Mouse (Mus musculus) CD4-positive, CD25-positive, alpha-beta regulatory T cell, adult 2 months (primary cell): Measurements from ENCODE around the gene Plekhg2.
"Not testable (repeated sequence)": the region's sequence is repeated elsewhere in the genome, so short reads cannot be mapped to it uniquely, and the experiment has no call there.

ENCODE experiments used
- DNase-seq: peaks from one replicate; pipeline ENCODE4 v3.0.0-alpha.2; 2012; ENCODE audit warnings: low read depth, low spot score

Gene Plekhg2

DNA sequence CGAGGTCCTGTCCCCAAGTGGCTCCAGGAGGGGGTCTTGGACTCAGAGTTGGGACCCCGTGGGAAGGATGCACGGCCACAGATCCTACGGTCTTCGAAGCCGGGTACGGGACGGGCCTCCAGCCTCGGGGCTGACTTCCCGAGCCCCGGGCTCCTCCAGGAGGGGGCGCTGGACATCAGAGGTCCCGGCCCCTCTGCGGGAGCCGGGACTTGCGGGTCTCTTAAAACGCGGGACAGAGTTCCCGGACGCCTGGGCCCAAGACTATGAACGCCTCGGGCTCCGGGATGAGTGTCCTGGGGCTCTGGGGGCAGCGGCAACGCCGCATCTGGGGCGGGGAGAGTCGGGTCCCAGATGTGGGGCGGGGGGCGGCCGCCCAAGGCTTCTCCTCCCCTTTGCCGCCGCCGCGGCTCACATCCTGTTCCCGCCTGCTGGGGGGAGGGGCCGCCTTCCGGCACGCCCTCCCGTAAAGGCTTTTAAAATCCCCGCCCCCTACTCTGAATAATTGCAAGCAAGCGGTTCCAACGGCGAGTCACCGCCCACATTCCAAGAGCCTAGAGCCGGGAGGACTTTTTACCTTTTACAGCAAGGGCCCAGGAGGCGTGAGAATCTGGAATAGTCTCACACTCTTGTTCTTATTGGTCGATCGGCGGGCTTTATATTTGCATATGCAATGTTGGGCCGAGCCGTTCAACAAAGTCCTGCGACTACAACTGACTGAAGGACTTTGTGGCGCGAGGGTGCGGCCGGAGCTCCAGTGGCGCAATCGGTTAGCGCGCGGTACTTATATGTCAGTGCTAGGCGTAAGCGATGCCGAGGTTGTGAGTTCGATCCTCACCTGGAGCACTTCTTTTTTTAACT is at the start of gene Plekhg2:
TSS of gene Plekhg2 (minus strand) at position 349 of the 858 bp plus-strand sequence.
- peak; percentile 99 for DNase-seq

DNA sequence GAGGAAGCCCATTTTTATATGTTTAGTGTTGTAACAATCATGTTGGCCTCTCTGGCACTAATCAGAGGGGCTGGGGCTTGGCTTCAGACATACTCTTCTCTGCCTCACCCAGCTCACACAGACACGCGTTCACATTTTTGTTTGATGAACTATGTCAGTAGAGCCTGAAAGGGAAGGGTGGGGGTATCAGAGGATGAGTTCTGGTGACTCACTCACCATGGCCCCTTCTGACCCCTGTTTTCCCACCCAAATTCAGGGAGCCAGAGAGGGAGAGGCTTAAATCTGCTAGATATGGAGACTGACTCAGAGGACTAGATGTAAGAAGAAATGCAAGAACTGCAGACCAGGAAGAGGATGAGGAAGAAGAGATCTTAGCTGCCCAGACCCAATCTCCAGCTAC is 47.0 kb upstream of the Plekhg2 start:
- no peak for DNase-seq

DNA sequence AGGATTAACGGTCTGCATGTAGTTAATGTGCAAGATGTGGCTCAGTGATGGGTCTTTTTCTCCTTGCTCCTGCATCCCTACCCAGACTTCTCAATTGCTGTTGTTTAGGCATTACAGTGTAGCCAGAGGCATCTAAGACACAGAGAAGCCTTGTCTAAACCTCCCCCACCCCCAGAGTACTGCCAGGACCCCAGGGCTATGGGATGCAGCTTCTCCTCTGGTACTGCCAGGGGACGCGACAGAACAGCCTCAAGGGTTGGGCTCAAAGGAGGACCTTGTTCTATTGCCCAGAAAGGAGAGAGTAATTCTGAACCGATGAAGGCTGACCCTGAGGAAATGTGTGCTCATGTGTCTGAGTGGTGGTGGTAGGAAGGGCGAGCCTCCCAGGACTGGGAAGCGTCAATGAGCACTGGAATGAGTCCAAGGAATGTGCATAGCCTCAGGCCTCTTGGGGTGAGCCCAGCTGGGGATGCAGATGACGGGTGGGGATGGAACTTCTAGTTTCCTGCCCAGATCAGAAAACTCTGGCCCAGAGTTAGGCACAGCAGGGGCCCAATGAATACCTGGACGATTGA is 45.8 kb upstream of the Plekhg2 start:
- no peak for DNase-seq

DNA sequence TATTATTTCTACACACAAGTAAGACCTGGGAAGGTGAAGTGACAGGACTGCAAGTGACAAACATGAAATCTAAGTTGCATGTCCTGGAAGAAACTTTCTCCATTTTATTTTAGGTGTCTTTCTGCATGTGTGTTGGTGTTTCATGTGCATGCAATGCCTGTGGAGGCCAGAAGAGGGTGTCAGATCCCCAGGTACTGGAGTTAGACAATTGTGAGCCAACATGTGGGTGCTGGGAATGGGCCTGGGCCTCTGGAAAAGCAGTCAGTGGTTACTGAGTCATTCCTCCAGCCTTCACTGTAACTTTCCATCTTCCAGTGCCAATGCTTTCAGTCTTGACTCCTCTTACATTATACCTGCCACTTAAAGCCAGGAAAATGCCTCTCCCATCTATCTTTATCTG is 45.0 kb upstream of the Plekhg2 start:
- DNase-seq, result no peak

DNA sequence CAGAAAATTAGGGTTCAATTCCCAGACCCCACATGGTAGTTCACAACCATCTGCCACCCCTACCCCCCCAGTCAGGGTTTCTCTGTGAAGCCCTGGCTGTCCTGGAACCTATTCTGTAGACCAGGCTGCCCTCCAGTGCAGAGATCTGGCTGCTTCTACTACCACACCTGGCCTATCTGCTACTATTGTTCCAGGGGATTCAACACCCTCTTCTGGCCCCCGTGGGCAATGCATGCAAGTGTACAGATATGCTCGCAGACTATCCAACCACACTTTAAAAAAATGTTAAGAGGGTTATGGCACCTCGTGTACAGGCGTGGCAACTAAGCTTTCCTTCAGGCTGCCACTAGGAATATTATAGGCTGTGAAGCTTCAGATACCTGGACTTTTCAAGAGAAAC is 40.4 kb upstream of the Plekhg2 start:
- DNase-seq, result peak; percentile 41

DNA sequence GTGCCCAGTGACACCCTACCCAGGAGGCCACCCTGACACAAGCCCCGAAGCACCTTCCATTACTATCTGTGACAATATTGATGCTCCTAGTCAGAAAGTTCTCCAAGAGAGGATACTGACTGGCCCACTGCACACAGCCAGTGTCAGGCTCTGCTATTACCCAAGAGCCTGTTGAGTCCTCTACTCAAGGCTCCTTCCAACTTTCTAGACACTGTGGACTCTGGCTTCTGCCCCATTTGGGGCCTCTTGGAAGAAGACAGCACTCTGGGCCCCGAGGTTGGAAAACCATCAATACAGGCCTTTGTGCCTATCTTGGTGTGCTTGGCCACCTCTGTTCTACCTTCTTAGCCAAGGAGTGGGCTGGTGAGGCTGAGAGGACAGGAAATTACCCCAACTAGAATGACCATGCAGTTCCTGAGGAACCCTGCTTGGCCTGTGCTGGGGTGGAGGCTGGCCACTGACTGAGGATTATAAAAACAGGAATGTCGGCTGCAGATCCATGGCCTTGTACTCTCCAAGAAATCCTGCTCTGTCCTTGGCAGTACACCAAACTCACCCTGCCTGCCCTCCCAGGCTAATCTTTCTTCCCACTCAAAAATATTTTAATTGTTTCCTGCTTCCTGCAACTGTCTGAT is 38.6 kb upstream of the Plekhg2 start:
- DNase-seq, result no peak

DNA sequence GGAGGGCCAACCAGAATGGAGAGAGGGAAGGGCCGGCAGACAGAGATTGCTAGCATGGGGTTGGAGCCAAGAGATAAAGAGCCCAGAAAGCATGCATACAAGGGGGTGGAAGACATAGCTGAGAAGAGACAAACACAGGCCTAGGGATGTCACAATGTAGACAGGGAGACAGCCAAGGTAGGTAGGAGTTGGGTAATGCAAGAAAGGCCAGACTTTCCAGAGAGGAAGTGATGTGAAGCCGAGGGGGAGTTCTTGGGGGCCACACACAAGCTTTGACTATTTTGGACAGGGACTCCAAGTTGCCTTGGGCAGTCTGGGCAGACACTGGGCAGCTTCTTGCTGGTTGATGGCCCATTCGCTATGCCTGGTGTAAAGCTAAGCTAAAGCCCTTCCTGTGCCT is 29.5 kb upstream of the Plekhg2 start:
- no peak for DNase-seq

DNA sequence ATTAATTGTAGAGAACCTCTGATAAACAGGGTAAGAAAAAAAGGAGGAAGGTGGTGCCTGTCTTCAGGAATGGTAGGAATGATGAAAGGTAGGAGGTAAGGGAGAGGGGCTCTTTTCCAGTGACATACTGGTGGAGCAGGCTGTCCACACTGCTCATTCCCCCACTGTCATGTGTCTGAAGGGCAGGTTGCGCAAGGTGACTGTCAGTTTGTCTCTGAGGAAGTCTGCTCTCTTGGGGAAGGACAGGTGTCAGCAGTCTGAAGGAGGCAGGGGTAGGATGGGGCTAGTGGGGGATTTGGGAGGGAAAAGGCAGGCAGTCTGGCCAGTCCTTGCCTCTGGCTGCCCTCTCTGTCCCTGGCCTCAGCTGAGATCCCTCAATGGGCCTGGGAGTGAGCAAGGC is 28.6 kb upstream of the Plekhg2 start:
- no peak for DNase-seq

DNA sequence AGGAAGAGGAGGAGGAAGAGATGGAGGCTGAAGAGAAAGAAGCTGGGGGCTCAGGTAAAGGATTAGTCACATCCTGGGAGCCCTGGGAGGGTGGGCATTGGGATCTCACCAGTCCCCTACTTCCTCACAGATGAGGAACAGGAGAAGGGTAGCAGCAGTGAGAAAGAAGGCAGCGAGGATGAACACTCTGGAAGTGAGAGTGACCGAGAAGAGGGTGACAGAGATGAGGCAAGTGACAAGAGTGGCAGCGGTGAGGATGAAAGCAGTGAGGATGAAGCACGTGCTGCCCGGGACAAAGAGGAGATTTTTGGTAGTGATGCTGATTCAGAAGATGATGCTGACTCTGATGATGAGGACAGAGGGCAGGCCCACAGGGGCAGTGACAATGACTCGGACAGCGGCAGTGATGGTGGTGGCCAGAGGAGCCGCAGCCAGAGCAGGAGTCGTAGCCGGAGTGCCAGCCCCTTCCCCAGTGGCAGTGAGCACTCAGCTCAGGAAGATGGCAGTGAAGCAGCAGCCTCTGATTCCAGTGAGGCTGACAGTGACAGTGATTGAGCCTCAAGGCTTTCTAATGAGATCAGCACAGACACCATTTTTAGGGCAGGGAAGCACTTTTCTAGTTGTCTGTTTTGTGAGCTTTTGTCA is 26.4 kb upstream of the Plekhg2 start:
- no peak for DNase-seq

DNA sequence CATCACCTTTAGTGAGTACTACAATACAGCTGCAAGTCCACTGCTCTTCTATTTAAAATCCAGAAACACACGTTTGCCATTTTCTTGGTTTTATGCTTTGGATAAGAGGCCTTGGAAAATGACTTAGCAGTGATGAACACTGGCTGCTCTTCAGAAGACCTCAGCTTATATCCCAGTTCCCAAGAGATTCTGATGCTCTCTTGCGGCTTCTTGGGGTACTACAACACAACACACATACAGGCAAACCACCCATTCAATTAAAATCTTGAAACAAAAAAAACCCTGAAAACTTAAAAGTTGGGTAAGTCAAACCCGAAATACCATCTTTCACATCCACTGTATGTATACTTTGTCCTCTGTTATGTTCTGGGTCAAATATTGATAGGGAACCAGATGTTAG is 25.6 kb upstream of the Plekhg2 start:
- peak; percentile 61 for DNase-seq

DNA sequence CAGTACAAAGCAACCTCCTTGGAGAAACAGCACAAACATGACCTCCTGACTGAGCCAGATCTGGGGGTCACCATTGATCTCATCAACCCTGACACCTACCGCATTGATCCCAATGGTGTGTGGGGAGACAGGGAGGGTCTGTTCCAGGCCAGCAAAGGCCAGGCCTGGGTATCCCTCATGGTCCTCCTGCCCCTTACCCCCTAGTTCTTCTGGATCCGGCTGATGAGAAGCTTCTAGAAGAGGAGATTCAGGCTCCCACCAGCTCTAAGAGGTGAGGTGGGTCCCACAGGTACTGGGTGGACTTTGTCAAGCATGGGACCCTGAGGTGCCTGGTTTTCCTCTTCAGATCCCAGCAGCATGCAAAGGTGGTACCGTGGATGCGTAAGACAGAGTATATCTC is 23.0 kb upstream of the Plekhg2 start:
- no peak for DNase-seq

DNA sequence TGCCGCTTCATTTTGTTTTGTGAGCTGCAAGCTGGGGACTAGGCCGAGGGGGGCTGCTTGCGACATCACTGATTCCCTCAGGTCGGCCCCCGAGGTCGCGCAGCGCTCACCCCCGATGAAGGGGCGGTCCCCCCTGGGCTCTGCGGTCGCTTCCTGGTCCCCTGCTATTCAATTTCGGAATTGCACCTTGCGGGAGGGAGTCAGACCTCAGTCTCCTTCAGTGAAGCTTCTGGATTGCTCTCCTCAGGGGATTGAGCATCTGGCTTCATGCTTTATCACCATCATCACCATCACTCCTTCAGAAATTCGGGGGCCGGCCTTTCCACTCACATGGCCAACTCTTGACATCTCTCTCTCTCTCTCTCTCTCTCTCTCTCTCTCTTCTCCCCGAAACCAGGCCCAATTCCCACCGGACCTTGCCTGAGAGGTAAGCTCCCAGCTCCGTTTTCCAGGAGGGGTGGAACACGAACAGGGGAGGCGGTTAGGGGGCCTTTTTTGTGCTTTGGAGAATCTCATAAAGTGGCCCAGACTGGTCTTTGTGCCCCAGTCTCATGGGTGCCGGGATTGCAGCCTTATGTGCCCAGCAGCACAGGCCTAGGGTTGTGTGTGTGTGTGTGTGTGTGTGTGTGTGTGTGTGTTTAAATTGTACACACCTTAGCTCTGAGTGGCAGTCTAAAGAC is 21.0 kb upstream of the Plekhg2 start:
- DNase-seq, result no peak

DNA sequence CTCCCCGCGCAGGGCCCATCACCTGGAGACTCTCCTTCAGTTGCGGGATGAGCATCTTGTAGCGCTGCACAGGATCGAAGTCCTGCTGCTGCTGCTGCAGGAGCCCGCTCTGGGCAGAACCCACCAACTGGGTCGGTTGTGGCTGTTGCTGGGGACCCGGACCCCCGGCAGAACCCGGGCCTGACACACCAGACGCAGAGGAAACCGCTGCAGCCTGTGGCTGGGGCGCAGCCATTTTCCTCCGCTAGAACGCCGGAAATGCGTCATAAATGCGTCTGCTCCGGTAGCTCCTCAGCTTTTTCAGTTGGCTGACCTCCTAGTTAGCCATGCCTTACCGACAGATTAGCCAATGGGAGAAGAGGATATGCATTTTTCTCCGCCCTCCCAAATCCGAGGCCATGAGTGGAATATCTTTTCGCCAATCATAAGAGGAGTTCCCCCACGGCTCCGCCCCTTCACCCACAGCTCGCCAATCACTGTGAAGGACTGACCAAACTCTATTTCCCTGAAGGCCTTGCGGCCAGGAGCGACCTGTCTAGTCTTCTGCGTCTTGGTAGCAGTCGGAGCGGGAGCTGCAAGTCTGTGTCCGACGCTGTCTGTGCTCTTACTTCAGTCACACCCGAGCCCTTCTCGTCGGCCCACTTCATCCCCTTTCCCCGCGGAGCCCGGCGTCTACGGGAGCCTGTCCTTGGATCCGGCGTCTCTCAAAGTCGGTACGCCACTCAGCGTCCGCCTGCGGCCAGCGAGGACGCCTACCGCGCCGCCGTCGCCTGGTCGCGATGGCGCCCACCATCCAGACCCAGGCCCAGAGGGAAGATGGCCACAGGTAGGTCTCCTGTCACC is 20.3 kb upstream of the Plekhg2 start, which contains the start of the genes Med29 and Paf1:
TSS of gene Med29 (minus strand) at position 280 of the 843 bp plus-strand sequence.
TSS of gene Paf1 (plus strand) at position 523 of the 843 bp plus-strand sequence.
- DNase-seq, result peak; percentile 97

DNA sequence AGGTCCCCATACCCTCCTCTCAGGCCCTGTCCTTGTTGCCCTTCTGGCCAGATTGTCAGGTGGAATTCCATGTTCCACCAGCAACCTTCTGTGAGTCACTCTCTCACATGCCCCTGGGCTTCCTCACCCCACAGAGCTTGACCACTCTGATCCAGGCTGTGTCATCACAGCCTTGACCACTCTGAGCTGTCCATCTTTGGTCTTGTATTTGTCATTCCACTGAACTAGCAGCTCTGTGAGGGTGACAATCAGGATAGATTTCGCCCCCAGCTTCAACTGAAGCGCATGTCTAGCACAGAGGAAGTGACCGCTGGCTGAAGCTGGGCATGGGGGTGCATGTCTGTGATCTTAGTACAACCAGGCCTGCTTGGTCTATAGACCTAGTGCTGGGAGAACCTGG is 17.9 kb upstream of the Plekhg2 start:
- no peak for DNase-seq

DNA sequence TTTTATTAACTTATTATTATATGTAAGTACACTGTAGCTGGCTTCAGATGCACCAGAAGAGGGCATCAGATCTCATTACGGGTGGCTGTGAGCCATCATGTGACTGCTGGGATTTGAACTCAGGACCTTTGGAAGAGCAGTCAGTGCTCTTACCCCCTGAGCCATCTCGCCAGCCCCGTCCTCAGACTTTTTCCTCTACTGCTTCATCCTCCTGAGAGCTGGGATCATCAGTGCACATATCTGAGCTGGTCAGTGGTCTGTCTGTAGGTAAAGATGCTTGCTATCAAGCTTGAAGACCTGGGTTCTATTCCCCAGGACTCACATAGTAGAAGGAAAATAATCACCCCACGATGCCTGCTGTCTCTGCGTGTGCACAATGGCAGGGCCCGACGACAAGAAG is 15.0 kb upstream of the Plekhg2 start:
- DNase-seq, result not testable (repeated sequence)

DNA sequence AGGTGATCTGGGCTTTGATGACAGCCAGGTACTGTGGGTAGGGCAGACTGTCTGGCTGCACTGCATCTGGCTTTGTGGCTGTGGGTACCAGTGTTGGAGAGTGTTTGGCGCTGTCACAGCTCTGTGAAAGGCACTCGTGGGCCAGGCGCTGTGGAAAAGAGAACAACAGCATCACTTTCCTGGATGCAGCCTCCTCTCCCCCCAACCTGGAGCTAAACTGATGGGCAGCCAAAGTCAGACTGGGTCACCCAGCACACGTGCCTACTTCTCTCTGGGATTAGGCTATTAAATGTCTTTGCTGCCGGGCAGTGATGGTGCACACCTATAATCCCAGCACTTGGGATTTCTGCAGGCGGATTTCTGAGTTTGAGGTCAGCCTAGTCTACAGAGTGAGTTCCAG is 14.5 kb upstream of the Plekhg2 start:
- not testable (repeated sequence) for DNase-seq

DNA sequence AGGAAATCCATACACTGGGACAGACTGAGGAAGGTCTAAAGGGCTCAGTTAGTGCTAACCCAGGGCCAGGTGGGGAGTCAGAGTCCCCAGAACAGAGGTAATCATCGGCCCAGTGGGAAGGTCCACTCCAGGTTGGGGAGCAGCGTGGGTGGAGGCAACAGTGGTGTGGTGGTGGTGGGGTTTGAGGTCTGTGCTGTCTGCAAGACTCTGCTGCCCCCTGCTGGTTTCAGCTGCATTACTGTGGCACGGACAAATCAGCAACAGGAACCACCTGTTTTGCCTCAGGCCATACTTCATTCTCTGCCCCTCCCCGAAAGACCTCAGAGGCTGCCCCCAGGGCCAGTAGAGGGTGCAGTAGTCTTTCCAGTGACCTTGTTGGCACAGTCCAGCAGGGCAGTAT is 14.1 kb upstream of the Plekhg2 start:
- DNase-seq, result peak; percentile 93

DNA sequence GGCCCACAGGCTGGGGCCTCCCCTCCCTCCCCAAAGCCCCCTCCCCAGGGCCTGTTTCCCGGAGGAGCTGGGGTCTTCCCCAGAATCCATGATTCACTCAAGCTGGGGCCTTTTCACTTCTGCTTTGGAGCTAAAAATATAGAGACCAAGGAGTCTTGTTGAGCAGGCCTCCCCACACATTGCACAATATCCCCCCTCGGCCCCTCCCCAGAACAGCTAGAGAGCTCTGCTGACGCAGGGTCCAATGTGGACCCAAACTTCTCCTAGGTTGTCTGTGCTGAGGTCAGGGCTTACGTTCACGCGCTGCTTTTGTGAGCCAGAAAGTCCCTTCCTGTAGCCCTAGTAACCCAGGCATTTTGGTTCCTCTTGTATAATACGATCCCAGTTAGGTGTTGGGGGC is 13.6 kb upstream of the Plekhg2 start:
- DNase-seq, result no peak

DNA sequence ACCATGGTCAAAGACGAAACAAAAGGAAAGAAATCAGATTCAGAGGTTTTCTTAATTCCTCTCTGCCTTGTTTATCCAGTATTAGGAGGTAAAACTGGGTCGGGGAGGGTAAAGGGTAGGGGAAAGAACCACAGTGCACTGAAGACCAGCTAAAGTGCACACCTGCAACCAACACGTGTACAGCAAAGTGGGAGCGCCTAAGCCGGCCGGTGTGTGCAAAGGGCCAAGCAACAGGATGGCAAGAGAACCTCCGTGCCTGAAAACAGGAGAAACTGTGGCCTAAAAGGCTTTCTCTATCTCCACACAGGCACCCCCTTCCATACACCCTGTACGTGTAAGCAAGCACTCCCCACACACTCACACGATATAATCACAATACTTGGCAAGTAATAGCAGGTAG is 12.8 kb upstream of the Plekhg2 start:
- no peak for DNase-seq

DNA sequence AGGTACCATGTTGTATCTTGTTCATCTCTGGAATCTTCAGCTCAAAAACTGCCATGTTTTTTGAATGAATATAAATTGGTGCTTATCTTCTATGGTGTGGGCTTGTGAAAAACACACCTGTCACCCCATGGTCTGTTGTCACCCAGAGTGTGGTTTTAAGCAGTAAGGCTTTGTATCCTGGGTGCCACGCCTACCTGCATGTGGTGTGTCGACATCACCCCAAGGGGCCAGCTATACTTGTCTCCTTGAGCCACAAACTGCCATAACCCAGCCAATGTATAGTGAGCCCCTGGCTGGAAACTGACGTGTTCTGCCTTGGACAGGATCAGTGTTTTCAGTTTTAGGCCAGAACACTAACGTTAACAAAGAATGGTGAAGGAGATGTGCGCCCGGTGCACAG is 11.8 kb upstream of the Plekhg2 start:
- DNase-seq, result peak; percentile 50

DNA sequence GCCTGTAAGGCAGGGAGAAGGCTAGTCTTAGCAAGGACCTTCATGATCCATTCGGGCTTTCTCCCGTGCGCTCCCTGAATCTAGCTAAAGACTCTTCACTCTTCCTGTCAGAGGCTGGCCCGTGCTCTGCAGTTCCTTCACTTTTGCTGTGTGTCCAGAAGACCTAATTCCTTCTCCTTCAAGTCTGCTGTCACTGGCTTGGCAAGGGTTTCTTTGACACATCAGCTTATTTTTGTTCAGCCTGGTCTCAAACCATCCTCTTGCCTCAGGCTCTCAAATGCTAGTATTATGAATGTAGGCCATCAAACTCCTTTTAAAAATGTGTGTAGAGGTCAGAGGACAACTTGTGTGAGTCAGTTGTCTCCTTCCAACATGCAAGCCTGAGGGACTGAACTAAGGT is 11.2 kb upstream of the Plekhg2 start:
- DNase-seq, result peak; percentile 25
